Mouse (Mus musculus): ENCODE measurements at regions not wholly inside any gene's neighbourhood (a gene's known extent, or its start where the extent isn't known, plus 50 kb on each side); places are given as distances from the start of the nearest gene placed in this dataset.
"Not testable (repeated sequence)": the region's sequence is repeated elsewhere in the genome, so short reads cannot be mapped to it uniquely, and the experiment has no call there.

DNA sequence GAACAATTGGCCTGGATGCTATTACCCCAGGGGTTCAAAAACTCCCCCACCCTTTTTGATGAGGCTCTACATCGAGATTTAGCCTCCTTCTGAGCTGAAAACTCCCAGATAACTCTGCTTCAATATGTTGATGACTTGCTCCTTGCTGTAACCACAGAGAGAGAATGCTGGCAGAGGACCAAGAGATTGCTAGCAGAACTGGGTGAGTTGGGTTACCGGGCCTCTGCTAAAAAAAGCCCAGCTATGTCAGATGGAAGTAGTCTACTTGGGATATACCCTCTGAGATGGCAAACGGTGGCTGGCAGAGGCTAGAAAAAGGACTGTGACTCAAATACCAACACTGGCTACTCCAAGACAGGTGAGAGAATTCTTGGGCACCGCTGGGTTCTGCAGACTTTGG, 63.9 kb upstream of the Gm906 start:
- not testable (repeated sequence) for DNase-seq

DNA sequence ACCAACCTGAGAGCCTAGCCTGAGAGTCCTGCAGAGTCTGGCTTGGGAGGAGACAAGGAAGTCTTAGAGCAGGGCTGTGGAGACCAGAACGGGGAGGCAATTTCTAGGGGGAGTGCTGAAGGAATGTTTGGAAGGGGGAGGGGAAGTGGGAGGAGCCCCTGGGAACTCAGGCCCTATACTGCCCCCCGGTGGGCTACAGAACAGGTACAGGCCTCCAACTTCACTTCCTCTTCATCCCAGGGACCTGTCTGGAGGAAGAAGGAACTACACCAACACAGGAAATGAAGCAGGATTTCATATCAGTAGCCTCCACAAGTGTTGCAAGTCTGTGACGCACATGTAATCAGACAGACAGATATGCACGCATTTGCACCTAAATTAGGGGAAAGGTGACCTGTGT, 72.4 kb upstream of the Gm906 start:
- DNase-seq: peak; percentile 11

- DNase-seq: peak; percentile 3
Observed at GRCm38 (mm10) chr13:50328614-50329013, 78.5 kb upstream of the Gm906 start.

- no peak for DNase-seq
Observed at GRCm38 (mm10) chr13:50344121-50344520, 73.5 kb upstream of the Fbxw17 start.

DNA sequence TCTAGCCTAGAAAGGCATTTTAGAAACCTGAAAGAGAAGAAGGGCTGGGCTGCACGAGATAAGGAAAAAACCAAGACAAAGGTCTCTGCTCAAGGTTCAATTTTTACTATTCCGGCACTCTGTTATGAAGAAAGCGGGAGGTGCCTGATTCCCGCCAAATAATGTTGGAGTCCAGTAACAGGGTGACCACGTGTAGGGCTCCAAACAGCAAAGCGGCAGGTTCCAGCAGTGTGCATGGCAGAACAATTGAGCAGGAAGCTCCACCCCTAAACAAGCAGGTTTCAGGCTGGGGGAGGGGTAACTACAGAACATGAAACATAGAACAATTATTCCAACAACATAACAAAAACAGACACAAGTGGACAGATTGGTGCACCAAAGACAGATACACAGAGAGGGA, 65.7 kb upstream of the Fbxw17 start:
- no peak for DNase-seq

- peak; percentile 6 for DNase-seq
Observed at GRCm38 (mm10) chr13:50355265-50355664, 62.4 kb upstream of the Fbxw17 start.

DNA sequence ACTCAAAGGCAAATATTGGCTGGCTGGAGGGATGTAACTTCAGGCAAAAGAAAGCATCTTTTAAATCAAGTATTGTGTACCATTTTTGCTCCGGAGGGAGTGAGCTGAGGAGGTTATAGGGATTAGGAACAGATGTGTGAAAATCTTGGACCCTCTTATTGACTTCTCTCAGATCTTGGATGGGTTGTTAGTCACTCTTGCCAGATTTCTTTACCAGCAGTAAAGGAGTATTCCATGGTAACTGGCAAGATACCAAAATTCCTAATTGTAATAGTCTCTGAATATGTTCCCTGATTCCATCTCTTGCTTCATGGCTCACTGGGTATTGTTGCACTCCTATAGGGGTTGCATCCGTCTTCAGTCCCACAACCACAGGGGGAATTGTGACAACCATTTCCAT, 58.1 kb upstream of the Fbxw17 start:
- no peak for DNase-seq

All from retina, postnatal 1 day (tissue).